Mouse (Mus musculus): ENCODE measurements around the gene Stox2. TPM values are rescaled to one million over a fixed set of nuclear protein-coding genes. Genes with fewer than 3 reads are reported as not detected.

The Stox2 gene
- polyA plus RNA-seq, 1 experiment from 2014 or later, result 25.1 TPM

DNA sequence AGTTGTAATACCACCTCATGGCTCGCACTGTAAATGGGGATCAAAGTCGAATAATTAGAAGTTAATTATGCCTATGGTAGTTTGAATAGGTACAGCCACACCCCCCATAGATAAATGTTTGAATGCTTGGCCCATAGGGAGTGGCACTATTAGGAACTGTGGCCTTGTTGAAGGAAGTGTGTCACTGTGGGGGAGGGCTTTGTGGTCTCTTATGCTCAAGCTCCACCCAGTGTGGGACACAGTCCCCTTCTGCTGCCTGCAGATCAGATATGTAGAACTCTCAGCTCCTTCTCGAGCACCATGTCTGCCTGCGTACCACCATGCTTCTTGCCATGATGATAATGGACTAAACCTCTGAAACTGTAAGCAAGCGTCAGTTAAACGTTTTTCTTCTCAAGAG, 177.2 kb downstream of the Stox2 start:
- Histone ChIP-seq H3K27me3 (ENCODE audit: poor library complexity, severe bottlenecking) (no peaks in the 10 kb centered on the region), H3K36me3 (replicated peaks) (peaks cover 38% of the 10 kb centered on the region), H3K27ac (no peak overlapping the region), H3K4me3 (no peak overlapping the region), H3K9me3 (no peaks in the 10 kb centered on the region), H3K4me1 (peaks cover 47% of the 10 kb centered on the region)
- DNase-seq (ENCODE audit: extremely low spot score, low spot score), result no peak
- WGBS, result 88% methylated on average over 6 of the region's 6 CpGs

DNA sequence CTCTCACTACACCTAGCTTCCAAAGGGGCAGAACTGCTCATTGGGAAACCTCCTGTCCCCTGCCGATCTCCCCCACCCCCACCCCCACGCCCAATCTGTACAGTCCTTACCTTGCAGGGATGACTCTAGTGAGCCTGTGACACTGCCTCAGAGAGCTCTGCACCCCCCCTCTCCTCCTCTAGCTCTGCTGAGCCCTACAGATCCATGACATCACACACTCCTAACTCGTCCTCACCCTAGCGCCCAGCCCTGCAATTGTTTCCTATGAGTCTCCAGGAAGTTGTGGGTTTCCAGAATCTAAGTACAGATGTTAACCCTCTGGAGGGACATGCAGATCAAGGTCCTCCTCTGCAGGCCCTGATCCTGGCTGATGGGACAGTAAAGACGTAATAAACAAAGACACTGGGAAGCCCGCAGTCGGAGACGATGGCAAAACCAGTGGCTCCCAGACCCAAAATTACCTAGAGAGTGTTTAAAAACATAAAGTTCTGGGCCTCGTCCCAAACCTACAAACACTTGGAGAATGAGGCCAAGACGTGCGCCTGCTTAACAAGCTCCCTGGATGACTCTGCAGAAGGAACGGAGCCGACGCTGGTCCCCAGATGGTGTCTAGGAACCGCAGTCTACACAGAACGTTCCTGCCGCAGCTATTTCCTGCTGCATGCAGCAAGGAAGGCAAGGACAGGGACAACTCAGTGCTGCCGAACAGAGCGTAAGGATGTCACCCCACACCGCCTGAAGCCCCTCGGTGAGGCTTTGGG, 177.9 kb downstream of the Stox2 start:
- peaks cover 32% of the 10 kb centered on the region for H3K36me3 ChIP-seq (replicated peaks)
- 82% methylated on average over 21 of the region's 21 CpGs for WGBS
- peaks cover 54% of the 10 kb centered on the region for H3K4me1 ChIP-seq
- H3K9me3 ChIP-seq, result no peaks in the 10 kb centered on the region
- H3K27ac ChIP-seq, result no peak overlapping the region
- no peaks in the 10 kb centered on the region for H3K27me3 ChIP-seq (ENCODE audit: poor library complexity, severe bottlenecking)
- no peak overlapping the region for H3K4me3 ChIP-seq
- DNase-seq (ENCODE audit: extremely low spot score, low spot score), result no peak

DNA sequence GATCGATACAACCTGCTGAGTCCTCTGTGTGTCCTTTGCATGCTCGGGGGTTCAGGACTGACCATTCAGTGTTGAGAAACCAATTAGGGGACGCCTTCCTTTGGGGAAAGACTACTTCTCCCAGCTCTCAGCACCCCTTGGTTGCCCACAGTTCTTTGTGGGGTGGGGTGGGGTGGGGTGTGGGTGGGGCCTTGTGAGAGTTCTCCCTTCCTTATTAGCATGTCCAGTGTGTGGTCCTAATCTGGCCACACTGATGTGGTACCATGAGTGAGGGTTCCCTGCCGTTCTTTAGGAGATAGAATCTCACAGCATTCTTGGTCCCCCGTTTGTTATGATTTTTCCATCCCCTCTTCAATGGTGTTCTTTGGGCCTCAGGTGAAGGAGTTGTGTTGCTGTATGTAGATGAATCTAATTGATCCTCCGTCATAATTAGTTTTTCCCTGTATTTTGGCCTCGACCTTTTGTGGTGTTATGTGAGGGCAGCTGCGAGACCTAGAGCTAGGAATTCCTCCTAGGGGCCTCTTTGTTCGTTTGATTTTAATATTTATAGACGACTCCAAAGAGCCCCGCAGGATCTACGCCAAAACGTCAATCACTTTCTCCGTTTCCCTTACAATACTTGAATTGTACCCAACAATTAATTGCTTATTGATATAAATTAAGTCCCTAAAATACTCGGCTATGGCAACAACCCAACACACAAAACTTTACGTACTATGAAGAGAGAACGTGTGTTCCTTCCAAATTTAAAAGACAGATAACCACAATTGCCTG, 182.9 kb downstream of the Stox2 start:
- Histone ChIP-seq H3K36me3 (replicated peaks) (peaks cover 17% of the 10 kb centered on the region), H3K9me3 (no peaks in the 10 kb centered on the region), H3K27me3 (ENCODE audit: poor library complexity, severe bottlenecking) (no peaks in the 10 kb centered on the region), H3K27ac (peak overlapping the region; percentile 33), H3K4me1 (peaks cover 75% of the 10 kb centered on the region), H3K4me3 (no peak overlapping the region)
- 66% methylated on average over 17 of the region's 17 CpGs for whole genome bisulfite sequencing
- no peak for DNase-seq (ENCODE audit: extremely low spot score, low spot score)

DNA sequence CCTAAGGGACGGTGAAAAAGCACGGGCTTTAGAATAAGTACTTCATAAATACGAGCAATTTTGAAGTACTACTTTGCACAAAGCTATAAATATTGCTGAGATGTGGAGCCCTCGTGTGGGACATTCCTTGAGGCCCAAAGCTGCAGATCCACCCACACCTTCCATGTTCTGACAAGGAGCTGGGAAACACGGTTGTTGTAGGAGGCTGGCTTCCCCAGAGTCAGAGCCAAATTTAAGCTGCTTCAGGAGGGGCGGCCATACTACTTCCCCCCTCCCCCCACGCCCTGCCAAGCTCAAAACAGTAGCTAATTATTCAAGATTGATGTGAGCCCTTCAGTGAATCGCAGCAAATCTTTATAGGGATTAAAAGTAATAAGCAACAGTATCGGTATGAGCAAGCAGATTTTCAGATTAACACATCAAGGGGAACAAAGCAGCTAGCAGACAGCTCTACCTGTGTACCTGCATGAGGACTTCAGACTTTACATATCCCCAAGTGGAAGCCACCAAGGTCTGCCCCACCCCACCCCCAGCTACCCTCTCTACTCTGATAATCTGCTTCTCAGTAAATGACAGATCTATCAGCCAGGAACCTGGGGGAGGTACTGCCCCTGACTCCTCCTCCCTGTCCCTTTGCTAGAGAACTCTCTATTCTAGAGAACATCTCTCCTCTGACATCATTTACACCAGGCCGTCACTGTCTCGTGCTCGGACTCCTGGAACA, 185.2 kb downstream of the Stox2 start:
- Histone ChIP-seq H3K27me3 (ENCODE audit: poor library complexity, severe bottlenecking) (no peaks in the 10 kb centered on the region), H3K27ac (no peak overlapping the region; the same call in 1 of the 2 replicates), H3K36me3 (replicated peaks) (peaks cover 18% of the 10 kb centered on the region), H3K9me3 (no peaks in the 10 kb centered on the region), H3K4me3 (no peak overlapping the region), H3K4me1 (peaks cover 55% of the 10 kb centered on the region)
- no peak for DNase-seq (ENCODE audit: extremely low spot score, low spot score)
- 61% methylated on average over 12 of the region's 12 CpGs for WGBS

DNA sequence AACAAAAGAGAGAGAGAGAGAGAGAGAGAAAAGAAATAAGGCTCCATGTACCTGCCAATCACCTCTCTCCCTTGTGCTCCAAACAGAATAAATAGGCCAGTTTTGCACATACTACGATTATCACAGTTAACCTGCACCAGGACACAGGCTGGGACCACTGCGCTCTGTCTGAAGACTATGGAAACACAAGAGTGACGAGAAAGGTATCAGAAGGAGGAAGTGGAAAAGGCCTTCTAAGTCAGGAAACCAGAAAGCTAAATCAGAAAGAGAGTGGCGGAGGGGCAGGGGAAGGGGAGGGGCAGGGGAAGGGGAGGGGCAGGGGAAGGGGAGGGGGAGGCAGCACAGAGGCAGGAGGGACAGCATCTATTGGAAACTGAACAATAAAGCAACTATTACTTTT, 195.3 kb downstream of the Stox2 start:
- H3K4me1 ChIP-seq, result peaks cover 40% of the 10 kb centered on the region

DNA sequence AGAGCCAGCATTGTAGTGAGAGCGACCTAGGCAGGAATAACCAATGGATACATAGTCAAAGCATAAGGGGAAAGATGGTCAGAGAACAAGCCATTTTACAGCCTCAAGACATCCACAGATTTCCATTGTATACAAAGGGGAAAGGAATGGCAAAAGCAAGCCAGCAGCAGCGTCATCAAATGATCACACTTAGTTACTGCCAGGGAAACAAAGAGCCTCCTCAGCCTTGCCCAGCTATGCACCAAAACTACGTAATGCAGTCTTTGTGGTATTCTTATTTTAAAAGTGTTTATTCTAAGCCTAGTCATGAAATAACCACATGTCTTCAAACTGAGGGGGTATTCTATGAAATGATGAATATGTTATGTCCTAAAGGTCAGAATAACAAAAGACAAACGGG, 201.0 kb downstream of the Stox2 start:
- Histone ChIP-seq H3K27ac (peak overlapping the region; percentile 53; the same call in 1 of the 2 replicates), H3K4me1 (peaks cover 72% of the 10 kb centered on the region)
- DNase-seq (ENCODE audit: extremely low spot score, low spot score), result no peak

More for the DNA sequence above, 195.3 kb downstream of the Stox2 start:
- no peak for DNase-seq (ENCODE audit: extremely low spot score, low spot score)
- Histone ChIP-seq H3K27me3 (ENCODE audit: poor library complexity, severe bottlenecking) (no peaks in the 10 kb centered on the region), H3K9me3 (no peaks in the 10 kb centered on the region), H3K4me3 (no peak overlapping the region), H3K27ac (no peak overlapping the region), H3K36me3 (replicated peaks) (0 out of 2 replicates have a peak, but pooled peaks cover 4% of the 10 kb centered on the region)
- 90% methylated on average over 3 of the region's 4 CpGs for WGBS

DNA sequence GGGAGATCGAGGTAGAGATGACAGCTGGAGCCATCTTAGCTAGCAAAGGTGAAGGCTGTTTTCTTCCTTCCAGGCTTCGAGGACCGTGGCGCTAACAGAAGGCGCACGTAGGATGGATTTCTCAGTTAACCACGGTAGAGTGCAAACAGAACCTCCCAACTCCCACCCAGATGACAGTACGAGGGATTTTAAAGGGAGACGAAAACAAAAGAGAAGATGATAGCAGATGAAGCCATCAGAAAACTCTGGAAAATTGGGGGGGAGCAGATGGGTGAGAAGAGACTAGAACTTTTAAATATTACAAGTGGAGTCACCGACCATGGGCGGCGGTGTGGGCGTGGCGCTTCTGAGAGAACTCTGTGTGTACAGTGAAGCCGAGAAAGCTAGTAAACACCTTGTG, 202.0 kb downstream of the Stox2 start:
- peaks cover 81% of the 10 kb centered on the region for H3K4me1 ChIP-seq
- no peaks in the 10 kb centered on the region for H3K36me3 ChIP-seq (replicated peaks)
- no peak for DNase-seq (ENCODE audit: extremely low spot score, low spot score)
- H3K27me3 ChIP-seq (ENCODE audit: poor library complexity, severe bottlenecking), result no peaks in the 10 kb centered on the region
- peak overlapping the region; percentile 89 for H3K27ac ChIP-seq
- WGBS, result 94% methylated on average over 15 of the region's 15 CpGs
- H3K9me3 ChIP-seq, result no peaks in the 10 kb centered on the region
- H3K4me3 ChIP-seq, result peak overlapping the region; percentile 41; the same call in 1 of the 2 replicates

More for the DNA sequence above, 201.0 kb downstream of the Stox2 start:
- WGBS, result 82% methylated on average over 4 of the region's 4 CpGs
- H3K36me3 ChIP-seq (replicated peaks), result no peaks in the 10 kb centered on the region
- no peaks in the 10 kb centered on the region for H3K9me3 ChIP-seq
- no peak overlapping the region for H3K4me3 ChIP-seq
- no peaks in the 10 kb centered on the region for H3K27me3 ChIP-seq (ENCODE audit: poor library complexity, severe bottlenecking)

DNA sequence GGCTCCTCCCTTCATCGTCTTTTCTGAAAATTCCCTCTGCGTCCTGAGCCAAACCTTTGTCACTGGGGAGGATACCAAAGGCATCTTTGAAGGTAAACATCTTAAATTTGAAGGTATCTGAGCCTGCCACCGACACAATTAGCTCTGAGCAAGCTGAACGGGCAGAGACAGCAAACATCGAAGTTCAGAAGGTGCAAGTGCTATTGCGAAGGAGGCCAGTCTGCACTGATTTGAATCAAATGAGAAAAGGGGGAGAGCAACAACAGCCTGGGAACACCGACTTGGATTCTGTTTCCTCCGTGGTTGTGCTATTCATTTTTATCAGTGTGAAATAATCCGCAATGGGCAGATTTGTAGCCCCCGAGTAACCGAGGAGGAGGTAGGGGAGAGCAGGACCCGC, 202.5 kb downstream of the Stox2 start:
- Histone ChIP-seq H3K4me1 (peaks cover 83% of the 10 kb centered on the region), H3K36me3 (replicated peaks) (no peaks in the 10 kb centered on the region), H3K27me3 (ENCODE audit: poor library complexity, severe bottlenecking) (no peaks in the 10 kb centered on the region), H3K27ac (peak overlapping the region; percentile 89), H3K4me3 (peak overlapping the region; percentile 41), H3K9me3 (no peaks in the 10 kb centered on the region)
- WGBS, result 58% methylated on average over 12 of the region's 12 CpGs
- DNase-seq (ENCODE audit: extremely low spot score, low spot score), result no peak

DNA sequence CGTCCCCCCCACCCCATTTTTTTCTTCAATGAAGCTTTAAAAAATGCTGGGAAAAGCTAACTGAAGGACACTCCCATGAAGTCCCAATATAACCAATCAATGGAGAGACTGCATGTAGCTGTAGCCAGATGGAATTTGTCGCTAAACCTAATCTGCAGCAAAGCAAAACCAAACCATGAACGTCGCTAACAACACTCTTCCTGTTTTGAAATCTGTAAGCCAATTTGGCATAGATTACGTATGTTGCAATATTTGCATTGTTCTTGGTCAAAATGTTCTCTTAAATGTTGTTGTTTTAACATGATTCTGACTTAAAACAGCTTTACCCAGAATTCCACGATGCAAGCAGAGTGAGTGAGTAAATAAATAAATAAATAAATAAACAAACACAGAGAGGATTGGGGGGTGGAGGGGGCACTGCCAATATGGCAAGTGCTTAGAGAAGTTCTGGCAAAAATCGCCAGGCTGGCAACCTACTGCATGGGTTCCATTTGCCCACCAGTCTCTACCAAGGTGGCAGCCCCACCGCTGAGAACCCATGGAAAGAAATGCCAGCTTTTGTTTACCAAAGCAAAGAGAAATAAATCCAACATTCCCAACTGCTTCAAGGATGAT, 203.0 kb downstream of the Stox2 start:
- no peak for DNase-seq (ENCODE audit: extremely low spot score, low spot score)
- peak overlapping the region; percentile 89 for H3K27ac ChIP-seq
- H3K4me3 ChIP-seq, result peak overlapping the region; percentile 41
- H3K9me3 ChIP-seq, result no peaks in the 10 kb centered on the region
- WGBS, result 36% methylated on average over 8 of the region's 8 CpGs
- H3K36me3 ChIP-seq (replicated peaks), result no peaks in the 10 kb centered on the region
- peaks cover 80% of the 10 kb centered on the region for H3K4me1 ChIP-seq
- H3K27me3 ChIP-seq (ENCODE audit: poor library complexity, severe bottlenecking), result no peaks in the 10 kb centered on the region

DNA sequence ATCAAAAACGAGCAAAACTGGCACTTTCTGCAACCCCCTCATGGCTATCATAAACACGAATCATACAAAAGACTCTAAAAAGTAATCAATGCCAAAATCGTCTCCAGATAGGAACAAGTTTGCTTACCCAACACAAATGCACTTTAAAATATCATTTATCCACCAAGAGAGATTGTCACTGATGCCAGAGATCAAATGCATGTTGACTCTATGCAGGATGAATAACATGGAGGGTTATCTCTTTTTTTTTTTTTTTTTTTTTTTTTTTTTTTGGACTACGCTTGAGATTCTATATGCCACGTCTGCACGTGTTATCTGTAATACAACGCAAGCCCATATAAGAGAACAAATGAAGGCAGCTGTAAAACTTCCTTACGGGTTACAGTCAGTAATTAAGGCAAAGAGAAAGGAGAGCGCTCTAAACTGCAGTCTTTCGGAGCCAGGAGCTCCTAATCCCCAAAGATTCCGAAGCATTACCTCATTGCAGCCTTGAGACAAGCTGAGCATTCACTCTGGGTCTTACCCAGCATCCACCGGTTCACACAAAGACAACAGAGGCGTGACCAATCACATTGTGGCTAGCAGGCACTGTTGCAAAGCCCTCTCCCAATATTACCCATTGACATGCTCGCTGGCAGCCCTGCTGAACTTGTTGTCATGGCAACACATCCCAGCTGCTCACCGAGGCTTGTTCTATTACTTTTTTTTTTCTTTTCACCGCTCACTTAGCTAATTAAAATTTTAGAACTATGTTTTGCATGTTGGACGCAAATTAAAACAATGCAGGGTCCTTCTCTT, 203.8 kb downstream of the Stox2 start:
- peak; percentile 91 for DNase-seq (ENCODE audit: extremely low spot score, low spot score)
- Histone ChIP-seq H3K4me3 (peak overlapping the region; percentile 41), H3K27me3 (ENCODE audit: poor library complexity, severe bottlenecking) (no peaks in the 10 kb centered on the region), H3K4me1 (peaks cover 84% of the 10 kb centered on the region), H3K36me3 (replicated peaks) (no peaks in the 10 kb centered on the region), H3K27ac (peak overlapping the region; percentile 89), H3K9me3 (no peaks in the 10 kb centered on the region)
- 13% methylated on average over 17 of the region's 17 CpGs for WGBS

DNA sequence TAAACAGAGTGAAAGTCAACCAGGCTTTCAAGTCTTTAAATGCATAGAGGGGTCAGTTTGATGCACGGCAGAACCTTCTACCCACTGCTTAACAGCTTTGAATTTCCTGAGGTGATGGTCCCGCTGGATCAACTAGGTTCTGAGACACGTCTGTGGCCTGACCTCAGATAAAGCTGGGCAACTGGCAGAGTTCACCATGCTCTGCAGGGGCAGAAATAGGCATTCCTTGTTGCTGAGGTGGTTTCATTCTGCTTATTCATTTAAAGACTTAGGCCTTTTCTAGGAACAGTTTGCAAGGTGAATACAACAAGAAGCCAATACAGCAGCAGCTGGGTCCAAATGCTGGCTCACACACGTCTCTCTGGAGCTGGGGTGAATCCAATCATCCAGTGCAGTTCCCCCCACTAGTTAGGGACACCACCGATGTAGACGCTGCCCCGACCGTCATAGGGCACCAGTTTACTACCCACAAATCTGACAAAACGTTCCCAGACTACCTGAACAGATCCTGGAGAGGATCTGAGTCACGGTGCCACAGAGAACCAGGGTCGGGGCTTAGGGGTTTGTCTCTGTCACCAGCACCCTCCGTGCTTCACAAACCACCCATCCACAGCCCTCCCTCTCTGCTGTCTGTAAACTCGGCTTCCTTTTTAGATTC, 204.6 kb downstream of the Stox2 start:
- Histone ChIP-seq H3K4me1 (peaks cover 88% of the 10 kb centered on the region), H3K4me3 (peak overlapping the region; percentile 41), H3K9me3 (no peaks in the 10 kb centered on the region), H3K27ac (peak overlapping the region; percentile 89), H3K36me3 (replicated peaks) (no peaks in the 10 kb centered on the region), H3K27me3 (ENCODE audit: poor library complexity, severe bottlenecking) (no peaks in the 10 kb centered on the region)
- WGBS, result 40% methylated on average over 13 of the region's 13 CpGs
- DNase-seq (ENCODE audit: extremely low spot score, low spot score), result no peak

All from forebrain, embryonic 10.5 days (tissue).